Mouse (Mus musculus): ENCODE results near the gene Ndufb3. TPM values are rescaled to one million over a fixed set of nuclear protein-coding genes. Genes with fewer than 3 reads are reported as not detected.

The Ndufb3 gene
- polyA plus RNA-seq, 2 experiments, result 93.3 to 123 TPM

GRCm38 (mm10) chr1:58566621-58567020 lies 19.6 kb upstream of the Ndufb3 start:
- no peak for DNase-seq (ENCODE audit: low read depth in 3 of 3, low spot score in 3 of 3)
- H3K36me3 ChIP-seq (replicated peaks; ENCODE audit: control insufficient read depth, insufficient read depth, low read depth), result no peaks in the 10 kb centered on the region
- no peaks in the 10 kb centered on the region for H3K9me3 ChIP-seq (ENCODE audit: control insufficient read depth, low read length)
- no peak overlapping the region for H3K4me3 ChIP-seq (ENCODE audit: insufficient read depth in 1 of 2, low read depth in 2 of 2, low read length in 2 of 2)
- no peaks in the 10 kb centered on the region for H3K27me3 ChIP-seq (ENCODE audit: control insufficient read depth, insufficient read depth, low read length)
- TF ChIP-seq EP300 (IDR thresholded peaks at IDR 0.05; ENCODE audit: low read depth) (no peak), CTCF (IDR thresholded peaks at IDR 0.05; ENCODE audit: low read depth) (no peak)
- H3K4me2 ChIP-seq (ENCODE audit: low read depth), result no peak overlapping the region
- no peak overlapping the region for H3K9ac ChIP-seq (replicated peaks)
- H3K27ac ChIP-seq, result no peak overlapping the region
- ATAC-seq (ENCODE audit: insufficient read depth), result no peak
- H3K4me1 ChIP-seq (replicated peaks; ENCODE audit: control insufficient read depth in 2 of 2, insufficient read depth in 2 of 2, low read length in 1 of 2), result peaks cover 0 to 5% of the 10 kb centered on the region in 2 experiments; a peak in 1 of 4 replicates

DNA sequence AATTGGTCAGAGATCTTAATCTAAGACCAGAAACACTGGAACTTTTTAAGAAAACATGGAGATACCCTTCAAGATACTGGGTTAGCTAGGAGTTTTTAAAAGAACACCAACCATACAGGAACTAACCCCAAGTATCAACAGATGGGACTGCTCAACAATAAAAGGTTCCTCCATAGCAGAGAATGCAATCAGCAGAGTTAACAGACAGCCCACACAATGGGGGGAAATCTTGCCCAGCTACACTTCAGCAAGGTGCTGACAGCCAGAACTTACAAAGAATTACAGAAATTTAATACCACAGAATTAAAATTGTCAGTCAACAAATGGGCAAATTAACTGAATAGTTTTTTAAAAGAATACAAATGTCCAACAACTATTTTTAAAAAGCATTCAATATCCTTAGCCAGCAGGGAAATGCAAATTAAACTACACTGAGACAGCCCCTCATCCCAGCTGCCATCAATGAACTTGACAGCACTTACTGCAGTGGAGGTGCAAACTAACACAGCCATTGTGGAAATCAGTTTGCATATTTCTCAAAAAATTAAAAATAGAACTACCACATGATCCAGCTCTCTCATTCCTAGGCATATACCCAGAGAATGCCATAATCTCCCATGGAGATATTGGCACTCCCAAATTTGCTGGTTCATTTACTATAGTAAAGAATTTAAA lies 17.6 kb upstream of the Ndufb3 start:
- H3K27me3 ChIP-seq (ENCODE audit: control insufficient read depth, insufficient read depth, low read length), result no peaks in the 10 kb centered on the region
- H3K27ac ChIP-seq, result no peak overlapping the region
- DNase-seq (ENCODE audit: low read depth in 3 of 3, low spot score in 3 of 3), result no peak
- no peaks in the 10 kb centered on the region for H3K36me3 ChIP-seq (replicated peaks; ENCODE audit: control insufficient read depth, insufficient read depth, low read depth)
- peaks cover 0 to 5% of the 10 kb centered on the region in 2 experiments; a peak in 1 of 4 replicates for H3K4me1 ChIP-seq (replicated peaks; ENCODE audit: control insufficient read depth in 2 of 2, insufficient read depth in 2 of 2, low read length in 1 of 2)
- no peak overlapping the region for H3K4me2 ChIP-seq (ENCODE audit: low read depth)
- no peak for TF ChIP-seq EP300 (IDR thresholded peaks at IDR 0.05; ENCODE audit: low read depth)
- TF ChIP-seq CTCF (IDR thresholded peaks at IDR 0.05; ENCODE audit: low read depth), result no peak
- H3K9me3 ChIP-seq (ENCODE audit: control insufficient read depth, low read length), result no peaks in the 10 kb centered on the region
- H3K4me3 ChIP-seq (ENCODE audit: insufficient read depth in 1 of 2, low read depth in 2 of 2, low read length in 2 of 2), result no peak overlapping the region
- H3K9ac ChIP-seq (replicated peaks), result no peak overlapping the region
- ATAC-seq (ENCODE audit: insufficient read depth), result no peak

DNA sequence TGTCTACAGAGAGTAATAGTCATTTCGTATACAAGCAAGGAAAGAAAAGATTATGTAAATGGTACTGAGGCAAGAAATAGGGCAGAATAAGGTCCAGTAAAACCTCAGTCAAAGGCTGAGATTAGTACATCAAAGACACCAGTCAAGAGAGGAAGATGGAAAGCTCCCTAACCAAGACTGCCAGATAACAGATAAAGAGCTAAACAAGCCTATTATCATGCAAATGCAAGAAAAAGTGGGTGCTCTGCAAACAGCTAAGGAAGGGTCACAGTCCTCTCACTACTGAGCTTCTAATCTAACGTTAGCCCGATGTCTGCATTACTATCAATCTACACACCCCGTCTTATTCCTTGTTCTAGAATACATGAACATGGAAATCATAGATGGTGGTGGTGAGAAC lies 15.7 kb upstream of the Ndufb3 start:
- no peak for ATAC-seq (ENCODE audit: insufficient read depth)
- H3K4me1 ChIP-seq (replicated peaks; ENCODE audit: control insufficient read depth in 2 of 2, insufficient read depth in 2 of 2, low read length in 1 of 2), result peaks cover 0 to 5% of the 10 kb centered on the region in 2 experiments; a peak in 1 of 4 replicates
- no peaks in the 10 kb centered on the region for H3K36me3 ChIP-seq (replicated peaks; ENCODE audit: control insufficient read depth, insufficient read depth, low read depth)
- H3K4me2 ChIP-seq (ENCODE audit: low read depth), result no peak overlapping the region
- H3K27me3 ChIP-seq (ENCODE audit: control insufficient read depth, insufficient read depth, low read length), result no peaks in the 10 kb centered on the region
- H3K27ac ChIP-seq, result no peak overlapping the region
- H3K9me3 ChIP-seq (ENCODE audit: control insufficient read depth, low read length), result no peaks in the 10 kb centered on the region
- no peak overlapping the region for H3K4me3 ChIP-seq (ENCODE audit: insufficient read depth in 1 of 2, low read depth in 2 of 2, low read length in 2 of 2)
- no peak for DNase-seq (ENCODE audit: low read depth in 3 of 3, low spot score in 3 of 3)
- 32% methylated on average over 4 of the region's 4 CpGs for WGBS (ENCODE audit: insufficient replicate concordance)
- no peak overlapping the region for H3K9ac ChIP-seq (replicated peaks)
- TF ChIP-seq CTCF (IDR thresholded peaks at IDR 0.05; ENCODE audit: low read depth), result no peak

GRCm38 (mm10) chr1:58579179-58579578 lies 7.0 kb upstream of the Ndufb3 start:
- peak; percentile 72 for TF ChIP-seq CTCF (IDR thresholded peaks at IDR 0.05; ENCODE audit: low read depth)
- no peak for TF ChIP-seq EP300 (IDR thresholded peaks at IDR 0.05; ENCODE audit: low read depth)
- Histone ChIP-seq H3K4me3 (ENCODE audit: insufficient read depth in 1 of 2, low read depth in 2 of 2, low read length in 2 of 2) (no peak overlapping the region), H3K27me3 (ENCODE audit: control insufficient read depth, insufficient read depth, low read length) (no peaks in the 10 kb centered on the region), H3K9ac (replicated peaks) (no peak overlapping the region), H3K27ac (no peak overlapping the region), H3K36me3 (replicated peaks; ENCODE audit: control insufficient read depth, insufficient read depth, low read depth) (no peaks in the 10 kb centered on the region), H3K4me1 (replicated peaks; ENCODE audit: control insufficient read depth in 2 of 2, insufficient read depth in 2 of 2, low read length in 1 of 2) (no peaks in the 10 kb centered on the region), H3K9me3 (ENCODE audit: control insufficient read depth, low read length) (no peaks in the 10 kb centered on the region), H3K4me2 (ENCODE audit: low read depth) (no peak overlapping the region)
- WGBS (ENCODE audit: insufficient replicate concordance), result 76% methylated on average over 2 of the region's 2 CpGs
- ATAC-seq (ENCODE audit: insufficient read depth) (no peak), DNase-seq (ENCODE audit: low read depth in 3 of 3, low spot score in 3 of 3) (peak in 2 of 3 experiments; percentile 20 to 24)

DNA sequence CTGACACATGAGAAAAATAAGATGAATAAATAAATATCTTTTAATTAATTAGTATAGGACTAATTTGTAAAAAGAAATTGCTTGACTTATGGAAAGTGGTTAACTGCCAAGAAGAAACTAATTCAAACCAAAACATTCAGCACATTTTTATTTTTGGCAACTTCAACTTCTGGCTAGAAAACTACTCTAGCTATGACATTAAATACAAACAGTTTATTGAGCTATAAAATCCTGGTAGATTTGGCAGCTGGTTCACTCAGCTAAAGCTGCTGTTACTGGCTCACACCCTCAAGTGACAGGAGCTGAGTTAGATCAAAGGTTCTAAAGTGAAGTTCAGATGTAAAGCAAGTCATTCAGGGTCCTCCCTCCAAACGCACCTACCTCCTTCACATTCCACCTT lies 3.6 kb upstream of the Ndufb3 start:
- no peak for ATAC-seq (ENCODE audit: insufficient read depth)
- DNase-seq (ENCODE audit: low read depth in 3 of 3, low spot score in 3 of 3), result no peak
- TF ChIP-seq EP300 (IDR thresholded peaks at IDR 0.05; ENCODE audit: low read depth) (no peak), CTCF (IDR thresholded peaks at IDR 0.05; ENCODE audit: low read depth) (no peak)
- Histone ChIP-seq H3K9ac (replicated peaks) (no peak overlapping the region), H3K27ac (no peak overlapping the region), H3K27me3 (ENCODE audit: control insufficient read depth, insufficient read depth, low read length) (no peaks in the 10 kb centered on the region), H3K4me1 (replicated peaks; ENCODE audit: control insufficient read depth in 2 of 2, insufficient read depth in 2 of 2, low read length in 1 of 2) (peaks cover 3 to 5% of the 10 kb centered on the region in 2 experiments), H3K9me3 (ENCODE audit: control insufficient read depth, low read length) (no peaks in the 10 kb centered on the region), H3K4me2 (ENCODE audit: low read depth) (no peak overlapping the region), H3K36me3 (replicated peaks; ENCODE audit: control insufficient read depth, insufficient read depth, low read depth) (no peaks in the 10 kb centered on the region), H3K4me3 (ENCODE audit: insufficient read depth in 1 of 2, low read depth in 2 of 2, low read length in 2 of 2) (no peak overlapping the region)
- 64% methylated on average over 1 of the region's 1 CpGs for WGBS (ENCODE audit: insufficient replicate concordance)
